Mouse (Mus musculus) gastrocnemius, adult 18-20 months (tissue): ENCODE data around the gene Glb1l. TPM values are rescaled to one million over a fixed set of nuclear protein-coding genes. Genes with fewer than 3 reads are reported as not detected.

ENCODE experiments used
- DNase-seq: peaks from one replicate; pipeline ENCODE4 v3.0.0; 2021; ENCODE audit warnings: low spot score
- microRNA-seq: library from miRNA; unstranded; fragments of <30 nt; microRNA quantifications from one replicate; pipeline ENCODE4 v1.2.0, GENCODE M21; 2021
- total RNA-seq, 2 experiments: library from RNA; stranded (reverse); gene quantifications; 2 replicates each; pipeline ENCODE4 v1.2.3; 2021

The Glb1l gene
- total RNA-seq, 2 experiments from 2014 or later, result 0.88 to 1.5 TPM

DNA sequence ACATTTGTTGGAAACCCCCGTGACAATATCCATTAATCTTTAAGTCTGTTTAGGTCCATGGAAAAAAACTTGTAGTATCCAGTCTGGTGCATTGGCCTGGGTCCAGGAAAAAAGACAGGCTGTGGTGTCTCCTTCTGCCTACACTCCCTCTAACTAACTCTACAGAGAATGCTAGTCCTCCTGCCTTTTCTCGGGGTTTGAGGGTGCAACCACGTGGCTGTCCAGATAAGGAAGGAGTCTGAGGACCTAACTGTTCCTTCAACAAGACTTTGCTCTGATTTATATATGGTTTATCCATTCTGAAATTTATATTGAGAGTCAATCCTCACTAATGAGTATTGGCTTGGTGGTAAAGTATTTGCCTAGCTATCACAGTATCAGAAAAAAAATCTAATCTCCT, 54.8 kb downstream of the Glb1l start:
- DNase-seq, result no peak

DNA sequence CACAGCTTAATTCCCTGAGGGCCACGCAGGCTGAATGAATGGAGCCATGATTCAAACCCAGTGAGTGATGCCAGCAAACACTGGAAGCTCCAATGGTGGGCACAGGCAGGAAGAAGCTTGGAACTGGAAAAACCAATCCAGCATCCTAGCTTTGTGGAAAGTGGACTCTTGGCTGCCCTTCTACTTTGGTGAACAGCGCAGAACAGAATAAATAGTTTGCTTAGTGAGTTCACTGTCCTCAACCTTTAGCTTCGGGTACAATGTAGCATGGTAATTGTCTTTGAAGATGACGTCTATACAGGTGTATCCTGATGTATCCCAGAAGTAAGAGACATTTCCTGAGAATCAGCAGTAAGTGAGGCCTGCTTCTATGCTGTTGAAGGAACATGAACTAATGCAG, 61.9 kb downstream of the Glb1l start:
- DNase-seq, result no peak

Small RNAs within 50 kb of the gene (microRNA-seq; reads per million reads assigned to microRNA genes)
- gene Gm27943, result not detected

Other genes starting within 250 kb of the Glb1l start
- gene Nhej1, start 85.6 kb downstream of the Glb1l start, total RNA-seq, result 1 to 10 TPM; 4.9 to 5.3 TPM
- under 1 TPM; 0.14 TPM for gene Slc23a3, start 76.9 kb downstream of the Glb1l start, total RNA-seq
- 10 to 100 TPM; 15.7 to 16.4 TPM for gene Cnppd1, start 68.1 kb downstream of the Glb1l start, total RNA-seq
- gene Retreg2, start 68.0 kb downstream of the Glb1l start, total RNA-seq, result 10 to 100 TPM in 1 of 2 experiments, 1 to 10 TPM in 1; 8.8 to 10.0 TPM
- 10 to 100 TPM; 13.7 to 16.2 TPM for gene Zfand2b, start 42.2 kb downstream of the Glb1l start, total RNA-seq
- gene Abcb6, start 30.4 kb downstream of the Glb1l start, total RNA-seq, result 10 to 100 TPM; 15.4 to 17.6 TPM
- 1 to 10 TPM; 3.6 to 3.7 TPM for gene Ankzf1, start 18.7 kb downstream of the Glb1l start, total RNA-seq
- gene Atg9a, start 18.6 kb downstream of the Glb1l start, total RNA-seq, result 100 to 1,000 TPM in 1 of 2 experiments, 10 to 100 TPM in 1; 90.4 to 115 TPM
- gene Stk16, start within 50 bp of the Glb1l start, total RNA-seq, result 10 to 100 TPM; 18.7 to 23.3 TPM
- 1,000 to 10,000 TPM; 1,120 to 1,226 TPM for gene Tuba4a, start 9.1 kb upstream of the Glb1l start, total RNA-seq
- not detected for gene A630095N17Rik, start 21.3 kb upstream of the Glb1l start, total RNA-seq
- 10 to 100 TPM; 74.2 to 86.4 TPM for gene Dnajb2, start 25.6 kb upstream of the Glb1l start, total RNA-seq
- not detected for gene Ptprn, start 53.7 kb upstream of the Glb1l start, total RNA-seq
- not detected for gene Resp18, start 67.6 kb upstream of the Glb1l start, total RNA-seq
- gene Dnpep, start 107.2 kb upstream of the Glb1l start, total RNA-seq, result 10 to 100 TPM; 42.4 to 47.6 TPM
- 1,000 to 10,000 TPM; 2,427 to 2,600 TPM for gene Des, start 149.5 kb upstream of the Glb1l start, total RNA-seq
- gene Speg, start 164.5 kb upstream of the Glb1l start, total RNA-seq, result 100 to 1,000 TPM; 255 to 257 TPM
- 10 to 100 TPM; 37.3 to 44.6 TPM for gene Gmppa, start 225.1 kb upstream of the Glb1l start, total RNA-seq
- gene Asic4, start 239.6 kb upstream of the Glb1l start, total RNA-seq, result not detected